Mouse (Mus musculus) midbrain, postnatal 0 days (tissue): ENCODE results near the gene Frmd5. TPM values are rescaled to one million over a fixed set of nuclear protein-coding genes. Genes with fewer than 3 reads are reported as not detected.
"Not testable (repeated sequence)": the region's sequence is repeated elsewhere in the genome, so short reads cannot be mapped to it uniquely, and the experiment has no call there.

Experiments used
- ATAC-seq: fragments of 200-750 bp; cut with Nextera tagmentation; 2 replicates; pipeline ENCODE4 v1.8.0; 2017; ENCODE audit warnings: moderate number of reproducible peaks, mild to moderate bottlenecking, moderate TSS enrichment, moderate library complexity; ENCODE audit not compliant: low FRiP score
- DNase-seq: peaks from one replicate; pipeline ENCODE4 v3.0.0-alpha.2; 2015; ENCODE audit warnings: low spot score
- H3K27ac ChIP-seq: fragments of 300-500 bp; sonication (generic); 2 replicates; pipeline ENCODE4 v1.5.1; 2014; ENCODE audit warnings: low read depth, mild to moderate bottlenecking, low read length, mixed read lengths
- H3K27me3 ChIP-seq: fragments of 300-500 bp; sonication (generic); 2 replicates; pipeline ENCODE4 v1.6.1; 2014; ENCODE audit warnings: low read length, control low read depth, mixed read lengths; ENCODE audit not compliant: insufficient read depth
- H3K36me3 ChIP-seq: fragments of 300-500 bp; sonication (generic); 2 replicates; pipeline ENCODE4 v1.6.1; 2014; ENCODE audit warnings: low read length, control low read depth, mixed read lengths; ENCODE audit not compliant: insufficient read depth
- H3K4me1 ChIP-seq: fragments of 300-500 bp; sonication (generic); 2 replicates; pipeline ENCODE4 v1.6.1; 2014; ENCODE audit warnings: mild to moderate bottlenecking, control low read depth, antibody characterized with exemption, low read length, mixed read lengths; ENCODE audit not compliant: insufficient read depth
- H3K4me2 ChIP-seq: fragments of 300-500 bp; sonication (generic); 2 replicates; pipeline ENCODE4 v1.6.1; 2014; ENCODE audit warnings: low read depth, mild to moderate bottlenecking, low read length, mixed read lengths; ENCODE audit not compliant: poor library complexity, severe bottlenecking
- H3K4me3 ChIP-seq: fragments of 300-500 bp; sonication (generic); 2 replicates; pipeline ENCODE4 v1.5.1; 2014; ENCODE audit warnings: low read depth, mild to moderate bottlenecking, low read length, moderate library complexity
- H3K9ac ChIP-seq: fragments of 300-500 bp; sonication (generic); replicated peaks from 2 replicates; pipeline ENCODE4 v1.6.1; 2014; ENCODE audit warnings: mild to moderate bottlenecking, low read length, moderate library complexity, mixed read lengths; ENCODE audit not compliant: poor library complexity, severe bottlenecking
- H3K9me3 ChIP-seq: fragments of 300-500 bp; sonication (generic); 2 replicates; pipeline ENCODE4 v1.6.1; 2016; ENCODE audit warnings: low read length, control low read depth
- CTCF ChIP-seq: IDR thresholded peaks from 2 replicates; pipeline ENCODE4 v1.5.1; 2016; ENCODE audit warnings: antibody characterized with exemption, mild to moderate bottlenecking
- WGBS: fragments of 180-500 bp; shearing (Covaris S2); extraction: QIAGEN DNeasy Blood & Tissue Kit; methylation state at CpG from one replicate; pipeline ENCODE4 v1.1.7; 2014; 5-methylcytosine and 5-hydroxymethylcytosine counted together
- polyA plus RNA-seq: library from polyadenylated mRNA; unstranded; fragments of >200 nt; fragmentation: Nextera tagmentation; extraction: Ambion mirVana; gene quantifications from 2 replicates; pipeline ENCODE4 v1.2.1, GENCODE M21; 2015
- total RNA-seq: library from RNA; depleted of rRNA; stranded (reverse); fragments of >200 nt; gene quantifications from 2 replicates; pipeline ENCODE4 v1.2.3, GENCODE M21; 2014

The Frmd5 gene
- total and polyA plus RNA-seq, 2 experiments from 2014 or later: 14.6 to 38.3 TPM

GRCm38 (mm10) chr2:121544829-121545228 lies 262.1 kb downstream of the Frmd5 start:
- Histone ChIP-seq H3K36me3 (peaks cover 31% of the 10 kb centered on the region), H3K4me3 (no peak overlapping the region), H3K9ac (no peak overlapping the region), H3K27ac (no peak overlapping the region), H3K4me1 (no peaks in the 10 kb centered on the region), H3K27me3 (no peaks in the 10 kb centered on the region), H3K4me2 (no peak overlapping the region), H3K9me3 (no peaks in the 10 kb centered on the region)
- 91% methylated on average over 3 of the region's 3 CpGs for WGBS
- ATAC-seq (no peak), DNase-seq (no peak)
- peak; percentile 22; the same call in 1 of the 2 replicates for TF ChIP-seq CTCF

GRCm38 (mm10) chr2:121525056-121525455 lies 281.8 kb downstream of the Frmd5 start:
- DNase-seq (no peak), ATAC-seq (no peak)
- no peak overlapping the region for H3K4me2 ChIP-seq
- no peak overlapping the region for H3K4me3 ChIP-seq
- no peaks in the 10 kb centered on the region for H3K4me1 ChIP-seq
- 95% methylated on average over 2 of the region's 2 CpGs for WGBS
- H3K27me3 ChIP-seq: no peaks in the 10 kb centered on the region
- H3K9ac ChIP-seq: no peak overlapping the region
- no peaks in the 10 kb centered on the region for H3K36me3 ChIP-seq
- H3K9me3 ChIP-seq: no peaks in the 10 kb centered on the region
- no peak for TF ChIP-seq CTCF
- no peak overlapping the region for H3K27ac ChIP-seq

- WGBS: 100% methylated on average over 3 of the region's 3 CpGs
- H3K4me2 ChIP-seq, DNase-seq: not testable (repeated sequence)
These were observed 284.1 kb downstream of the Frmd5 start for GRCm38 (mm10) chr2:121522830-121523229.

GRCm38 (mm10) chr2:121522006-121522405 lies 284.9 kb downstream of the Frmd5 start:
- Histone ChIP-seq H3K36me3 (no peaks in the 10 kb centered on the region), H3K4me1 (no peaks in the 10 kb centered on the region), H3K4me3 (no peak overlapping the region), H3K4me2 (no peak overlapping the region), H3K27ac (no peak overlapping the region), H3K27me3 (no peaks in the 10 kb centered on the region), H3K9me3 (no peaks in the 10 kb centered on the region), H3K9ac (no peak overlapping the region)
- no peak for TF ChIP-seq CTCF
- DNase-seq (no peak), ATAC-seq (no peak)
- 97% methylated on average over 2 of the region's 2 CpGs for WGBS

More at GRCm38 (mm10) chr2:121522830-121523229, 284.1 kb downstream of the Frmd5 start:
- not testable (repeated sequence) for H3K9me3 ChIP-seq, H3K4me1 ChIP-seq, H3K27me3 ChIP-seq, H3K4me3 ChIP-seq, H3K36me3 ChIP-seq, H3K27ac ChIP-seq, ATAC-seq, H3K9ac ChIP-seq

- 94% methylated on average over 4 of the region's 4 CpGs for WGBS
- H3K9ac ChIP-seq, H3K4me2 ChIP-seq, H3K27me3 ChIP-seq, H3K4me3 ChIP-seq, H3K4me1 ChIP-seq, H3K27ac ChIP-seq, H3K9me3 ChIP-seq, ATAC-seq, H3K36me3 ChIP-seq, DNase-seq: not testable (repeated sequence)
These were observed 288.2 kb downstream of the Frmd5 start for GRCm38 (mm10) chr2:121518711-121519110.

- H3K4me1 ChIP-seq: no peaks in the 10 kb centered on the region
- H3K4me2 ChIP-seq: no peak overlapping the region
- no peak overlapping the region for H3K27ac ChIP-seq
- no peaks in the 10 kb centered on the region for H3K9me3 ChIP-seq
- WGBS: 93% methylated on average over 5 of the region's 5 CpGs
- no peak overlapping the region for H3K9ac ChIP-seq
- no peak for TF ChIP-seq CTCF
- H3K27me3 ChIP-seq: no peaks in the 10 kb centered on the region
- no peak overlapping the region for H3K4me3 ChIP-seq
- DNase-seq (no peak), ATAC-seq (no peak)
- no peaks in the 10 kb centered on the region for H3K36me3 ChIP-seq
These were observed 288.8 kb downstream of the Frmd5 start for GRCm38 (mm10) chr2:121518106-121518505.
